Mouse (Mus musculus) liver, adult 2 months (tissue): ENCODE results near the gene Morn1.

Source experiments
- CTCF ChIP-seq: fragments of 200-500 bp; IDR thresholded peaks from 2 replicates; pipeline ENCODE4 v1.5.1; 2011; ENCODE audit warnings: low read depth, low read length, control low read depth
- POLR2A ChIP-seq: fragments of 200-500 bp; IDR thresholded peaks from 2 replicates; pipeline ENCODE4 v1.6.1; 2011; ENCODE audit warnings: low read length, control low read depth; ENCODE audit not compliant: insufficient read depth; ENCODE audit errors: extremely low read depth

GRCm38 (mm10) chr4:155113766-155114410 is 27.5 kb downstream of the Morn1 start:
- TF ChIP-seq CTCF = no peak
- TF ChIP-seq POLR2A = no peak
